Mouse (Mus musculus): ENCODE data around the gene Hpn. TPM values are rescaled to one million over a fixed set of nuclear protein-coding genes. Genes with fewer than 3 reads are reported as not detected.

Gene Hpn
- total RNA-seq, 2 experiments from 2014 or later = 4.6 to 6.8 TPM

DNA sequence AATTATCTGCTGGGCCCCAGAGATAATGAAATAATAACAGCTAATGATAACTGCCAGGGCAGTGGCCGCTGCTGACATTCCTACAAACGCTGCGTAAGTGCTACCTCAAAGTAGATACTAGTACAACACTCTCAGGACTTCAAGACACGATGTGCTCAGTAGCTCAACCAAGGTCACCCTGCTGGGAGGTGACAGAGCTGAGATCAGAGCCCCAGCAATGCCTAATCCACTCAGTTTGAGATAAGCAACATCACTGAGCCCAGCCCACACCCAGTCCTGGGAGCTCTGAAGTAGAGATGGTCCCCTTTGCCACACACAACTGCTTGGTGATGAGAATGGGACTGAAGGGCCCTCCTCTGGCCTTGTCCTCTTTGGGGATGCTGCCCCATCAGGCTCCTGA lies 25.2 kb upstream of the Hpn start:
- DNase-seq = no peak

DNA sequence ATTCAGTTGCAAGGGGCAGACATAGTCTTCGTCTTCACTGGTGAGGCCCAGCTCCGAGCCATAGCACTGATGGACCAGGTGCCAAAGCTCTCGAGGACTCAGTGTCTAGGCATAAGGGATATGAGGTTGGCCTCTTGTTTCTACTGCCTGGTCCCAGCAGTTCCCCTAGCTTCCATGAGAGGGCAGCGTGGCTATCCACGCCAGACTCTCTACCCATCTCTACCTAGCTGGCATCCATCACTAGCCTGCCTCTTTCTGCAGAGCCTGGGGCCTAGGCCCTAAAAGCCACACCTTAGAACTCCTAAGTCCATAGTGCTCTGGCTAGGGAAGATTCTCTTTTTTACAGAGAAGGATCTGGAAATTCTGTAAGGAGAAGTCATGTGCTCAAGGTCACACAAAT lies 24.7 kb upstream of the Hpn start:
- DNase-seq = peak in 1 of 2 experiments; percentile 58

DNA sequence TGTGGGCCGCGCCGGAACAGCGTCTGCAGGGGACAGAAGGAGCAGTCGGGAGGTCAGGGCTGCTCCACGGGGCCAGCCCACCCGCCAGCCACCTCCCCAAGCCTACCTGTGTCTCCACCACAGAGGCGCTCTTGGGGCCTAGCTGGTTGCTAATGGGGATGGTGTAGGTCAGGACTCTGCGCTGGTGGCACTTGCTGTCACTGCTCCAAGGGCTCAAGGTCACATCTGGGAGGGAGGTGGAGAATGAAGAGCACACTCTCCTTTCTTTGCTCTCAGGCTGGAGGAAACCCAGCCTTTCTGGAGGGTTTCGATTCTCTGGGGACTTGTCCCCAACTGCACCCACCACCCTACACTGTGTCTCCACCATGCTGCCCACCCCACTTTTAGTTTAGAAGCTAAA lies 20.6 kb upstream of the Hpn start:
- DNase-seq = no peak

DNA sequence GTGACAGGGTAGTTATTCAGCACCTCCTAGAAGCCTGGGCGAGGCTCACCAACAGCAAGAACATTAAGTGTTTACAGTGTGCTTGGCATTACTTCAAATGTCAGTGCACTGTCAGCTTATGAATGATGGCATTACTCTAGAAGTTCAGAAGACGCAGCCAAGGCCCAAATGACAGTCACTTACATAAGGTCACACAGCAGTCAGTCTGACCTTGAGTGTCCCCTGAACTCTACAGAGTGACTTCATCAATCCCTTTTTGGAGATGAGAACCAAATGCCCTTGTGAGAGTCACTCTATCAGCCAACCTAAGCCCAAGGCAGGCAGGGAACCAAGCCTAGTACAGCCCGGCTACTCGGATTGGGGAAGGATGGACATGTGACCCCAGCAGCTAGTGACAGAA lies 16.8 kb upstream of the Hpn start:
- no peak for DNase-seq

GRCm38 (mm10) chr7:31130841-31131240 lies 15.8 kb upstream of the Hpn start:
- peak in 1 of 2 experiments; percentile 45 for DNase-seq

DNA sequence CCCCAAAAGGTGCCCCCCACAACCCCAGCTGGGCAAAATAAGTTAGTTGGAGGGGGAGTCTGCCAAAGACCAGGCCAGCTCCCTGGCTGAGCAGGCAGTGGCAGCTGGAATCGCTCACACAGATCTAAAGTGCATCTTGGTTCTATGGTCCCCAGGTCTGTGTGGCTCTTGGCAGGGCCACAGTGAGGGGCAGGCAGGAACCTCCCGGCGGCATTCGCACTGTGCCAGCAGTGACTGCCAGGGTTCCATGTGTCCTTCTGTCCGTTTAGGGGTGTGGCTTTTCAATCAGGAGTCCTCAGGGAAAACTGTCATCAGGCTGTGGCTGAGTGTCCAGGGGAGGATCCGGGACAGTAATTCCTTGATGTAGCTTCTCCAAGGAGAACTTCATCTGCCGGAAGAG lies 15.1 kb upstream of the Hpn start:
- no peak for DNase-seq

- DNase-seq = no peak
These were observed 13.1 kb upstream of the Hpn start for GRCm38 (mm10) chr7:31128157-31128705.

DNA sequence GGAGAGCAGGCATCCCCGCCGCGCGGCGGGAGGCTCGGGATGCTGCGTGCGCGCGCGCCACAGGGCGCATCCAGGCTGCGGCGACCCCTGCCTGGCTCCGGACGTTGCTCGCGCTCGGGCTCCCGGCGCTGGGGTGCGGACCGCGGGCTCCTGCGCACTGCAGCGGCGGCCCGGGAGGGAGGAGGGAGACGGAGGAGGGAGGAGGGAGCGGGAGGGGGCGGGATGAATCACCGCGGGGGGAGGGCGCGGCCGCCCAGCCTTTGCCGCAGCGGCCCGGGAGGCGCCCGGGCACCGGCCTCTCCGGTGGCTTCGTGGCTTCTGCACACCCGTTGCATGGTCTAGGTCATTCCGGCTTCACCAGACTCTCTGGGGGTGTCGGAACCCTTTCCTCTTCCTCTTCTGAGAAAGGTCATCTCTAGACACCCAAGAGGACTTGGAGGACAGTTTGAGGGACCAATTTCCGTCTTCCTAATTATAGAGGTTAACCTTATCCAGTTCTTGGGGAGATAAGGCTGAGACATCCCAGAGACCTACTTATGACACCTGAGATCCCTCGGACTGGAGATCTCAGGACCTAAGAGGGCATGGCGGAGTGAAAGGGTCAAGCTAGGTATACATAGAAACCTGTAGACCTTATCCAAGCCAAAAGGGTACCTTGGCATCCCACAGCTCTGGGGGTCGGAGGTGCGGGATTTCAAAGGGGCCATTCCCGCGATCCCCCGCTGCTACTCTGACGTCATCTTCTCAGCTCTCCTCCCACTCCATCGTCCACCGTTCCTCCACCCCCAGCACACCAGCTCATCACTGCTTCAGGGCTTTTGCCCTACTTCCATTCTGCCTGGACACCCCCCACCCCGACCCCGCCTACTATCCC lies 12.0 kb upstream of the Hpn start, which contains the start of gene Scn1b:
Gene Scn1b (minus strand): TSS at position 153 of the 874 bp plus-strand sequence.
- peak; percentile 61 to 63 for DNase-seq

- peak; percentile 58 to 62 for DNase-seq
These were observed 11.2 kb upstream of the Hpn start for GRCm38 (mm10) chr7:31126211-31126751.

- no peak for DNase-seq
These were observed 10.0 kb upstream of the Hpn start for GRCm38 (mm10) chr7:31125116-31125515.

- no peak for DNase-seq
These were observed 9.3 kb upstream of the Hpn start for GRCm38 (mm10) chr7:31124381-31124780.

- no peak for DNase-seq
These were observed 8.6 kb upstream of the Hpn start for GRCm38 (mm10) chr7:31123697-31124096.

DNA sequence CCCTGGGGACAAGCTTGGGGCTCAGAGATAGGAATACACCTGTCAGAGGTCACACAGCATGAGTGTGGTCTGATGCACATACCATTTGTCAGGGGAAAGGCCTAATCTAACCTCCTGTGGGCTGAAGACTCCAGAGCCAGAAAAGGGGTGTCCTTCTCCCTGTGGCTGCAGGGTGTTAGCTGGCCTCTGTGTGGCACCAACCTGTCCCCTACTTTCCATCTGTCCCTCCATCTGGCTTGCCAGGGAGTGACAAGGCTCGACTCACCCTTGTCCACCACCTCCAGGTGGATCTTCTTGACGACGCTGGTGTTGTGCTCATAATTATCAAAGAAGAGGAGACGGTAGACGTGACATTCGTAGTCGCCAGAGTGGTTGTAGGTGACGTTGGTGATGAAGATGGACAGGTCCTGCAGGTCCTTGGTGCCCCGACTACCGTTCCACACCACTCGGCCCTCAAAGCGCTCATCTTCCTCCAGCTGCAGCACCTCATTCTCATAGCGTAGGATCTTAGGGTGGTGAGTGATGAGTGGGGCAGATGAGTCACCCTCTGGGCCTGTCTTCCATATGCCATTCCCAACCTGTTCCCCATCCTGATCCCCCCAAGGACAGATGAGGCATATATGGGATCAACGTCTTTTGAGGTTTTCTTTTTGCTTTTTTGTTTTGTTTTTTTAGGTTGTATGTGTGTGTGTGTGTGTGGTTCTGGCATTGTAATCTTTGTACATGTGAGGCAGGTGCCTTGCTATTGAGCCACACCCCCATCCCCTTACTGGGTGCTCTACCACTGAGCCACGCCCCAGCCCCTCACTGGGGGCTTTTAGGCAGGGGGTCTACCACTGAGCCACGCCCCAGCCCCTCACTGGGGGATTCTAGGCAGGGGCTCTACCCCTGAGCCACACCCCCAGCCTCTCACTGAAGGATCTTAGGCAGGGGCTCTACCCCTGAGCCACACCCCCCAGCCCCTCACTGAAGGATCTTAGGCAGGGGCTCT lies 7.8 kb upstream of the Hpn start:
- no peak for DNase-seq

GRCm38 (mm10) chr7:31119556-31119955 lies 4.5 kb upstream of the Hpn start:
- no peak for DNase-seq

DNA sequence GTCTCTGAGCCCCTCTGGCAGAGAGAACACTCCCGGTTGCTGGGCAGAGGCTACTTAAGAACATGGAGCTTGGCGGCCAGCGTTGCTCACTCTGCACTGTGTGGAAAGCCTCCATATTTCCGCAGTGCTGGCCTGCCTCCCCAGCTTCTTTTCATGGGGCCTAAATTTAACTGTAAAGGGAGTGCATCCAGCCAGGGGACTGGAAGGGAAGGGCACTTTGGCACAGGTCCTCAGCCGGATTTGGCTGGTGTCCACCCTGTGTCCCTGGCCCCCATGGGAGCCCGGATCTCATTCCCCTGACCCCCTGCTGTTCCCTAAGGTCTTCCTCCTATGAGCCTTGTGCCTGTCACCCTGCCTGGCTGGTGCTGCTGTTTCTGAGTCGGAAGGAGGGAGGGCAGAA lies 3.4 kb upstream of the Hpn start:
- DNase-seq = no peak

DNA sequence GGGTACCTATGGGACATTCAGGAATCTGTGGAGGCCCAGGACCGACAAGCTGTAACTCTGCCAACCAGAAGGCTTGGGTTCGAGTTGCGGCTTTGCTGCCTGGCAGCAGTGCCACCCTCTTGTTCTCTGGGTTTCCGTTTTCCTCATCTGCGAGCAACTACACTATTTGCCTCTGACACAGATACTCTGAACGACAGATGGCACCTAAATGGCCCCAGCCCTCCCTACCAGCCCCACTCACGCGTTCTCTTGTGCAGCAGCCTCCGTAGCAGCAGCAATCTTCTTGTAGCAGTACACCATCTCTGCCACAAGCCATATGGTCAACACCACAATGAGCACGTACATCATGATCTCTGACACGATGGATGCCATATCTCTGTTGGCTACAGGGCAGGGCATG lies 2.4 kb upstream of the Hpn start:
- peak; percentile 68 to 72 for DNase-seq

GRCm38 (mm10) chr7:31116721-31117145 lies 1.6 kb upstream of the Hpn start:
- DNase-seq = no peak

DNA sequence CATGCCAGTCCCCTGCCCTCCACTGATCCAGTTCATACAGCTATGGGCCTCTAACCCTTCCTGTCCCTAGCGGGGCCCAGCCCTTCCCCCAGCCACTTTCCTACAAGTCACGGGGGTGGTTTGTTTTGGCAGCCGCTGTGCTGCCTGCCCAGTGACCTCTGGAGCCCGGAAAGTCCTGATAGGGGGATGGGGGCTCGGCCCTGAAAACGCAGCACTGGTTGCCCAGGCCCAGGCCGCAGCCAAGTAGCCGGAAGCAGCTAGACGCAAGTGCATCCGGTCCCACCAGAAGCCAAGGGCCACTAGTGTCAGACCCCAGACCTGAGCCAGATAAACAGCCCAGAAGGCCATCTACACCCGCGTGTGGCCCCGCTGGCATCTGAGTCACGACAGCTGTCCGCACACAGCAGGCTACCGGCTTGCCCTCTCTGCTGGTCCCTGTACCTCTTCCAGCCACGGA lies 525 bp upstream of the Hpn start:
- no peak for DNase-seq

DNA sequence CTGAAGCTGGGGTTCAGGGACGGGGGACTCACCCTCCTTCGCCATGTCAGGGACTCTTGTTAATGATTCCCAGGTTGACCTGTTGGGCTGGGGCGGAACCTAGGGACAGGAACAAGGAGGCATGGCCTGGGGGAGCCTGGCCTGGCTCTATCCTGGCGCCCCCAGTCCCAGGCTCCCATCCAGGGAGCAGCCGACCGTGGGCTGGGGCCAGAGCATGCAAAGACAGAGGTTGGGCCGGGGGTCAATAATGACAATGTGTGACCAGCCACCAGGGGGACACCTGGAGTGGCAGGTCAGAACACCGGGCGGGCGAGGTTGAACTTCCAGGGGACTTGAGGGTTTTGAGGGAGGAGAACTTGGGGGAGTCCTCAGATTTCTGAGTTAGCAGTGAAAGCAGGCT lies 444 bp downstream of the Hpn start:
- DNase-seq = no peak

DNA sequence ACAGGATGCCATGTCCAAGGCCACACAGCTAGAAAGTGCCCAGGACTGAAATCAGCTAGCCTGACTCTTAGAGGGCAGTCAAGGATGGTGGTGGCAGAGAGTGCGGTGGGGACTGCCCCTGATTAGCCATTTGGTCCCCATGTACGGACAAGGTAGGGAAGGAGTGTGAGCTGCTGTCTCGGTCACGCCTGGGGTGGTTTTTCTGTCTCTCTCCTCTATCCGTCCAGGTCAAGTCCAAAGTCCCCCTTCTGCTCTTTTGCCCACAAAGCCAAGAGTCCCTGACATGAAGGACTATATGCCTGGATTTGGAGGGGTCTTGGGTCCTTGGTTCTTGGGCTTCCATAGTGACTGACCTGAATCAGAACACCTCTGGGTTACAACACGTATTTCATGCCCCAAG lies 1.3 kb downstream of the Hpn start:
- no peak for DNase-seq

GRCm38 (mm10) chr7:31112036-31112435 lies 3.1 kb downstream of the Hpn start:
- DNase-seq = no peak

DNA sequence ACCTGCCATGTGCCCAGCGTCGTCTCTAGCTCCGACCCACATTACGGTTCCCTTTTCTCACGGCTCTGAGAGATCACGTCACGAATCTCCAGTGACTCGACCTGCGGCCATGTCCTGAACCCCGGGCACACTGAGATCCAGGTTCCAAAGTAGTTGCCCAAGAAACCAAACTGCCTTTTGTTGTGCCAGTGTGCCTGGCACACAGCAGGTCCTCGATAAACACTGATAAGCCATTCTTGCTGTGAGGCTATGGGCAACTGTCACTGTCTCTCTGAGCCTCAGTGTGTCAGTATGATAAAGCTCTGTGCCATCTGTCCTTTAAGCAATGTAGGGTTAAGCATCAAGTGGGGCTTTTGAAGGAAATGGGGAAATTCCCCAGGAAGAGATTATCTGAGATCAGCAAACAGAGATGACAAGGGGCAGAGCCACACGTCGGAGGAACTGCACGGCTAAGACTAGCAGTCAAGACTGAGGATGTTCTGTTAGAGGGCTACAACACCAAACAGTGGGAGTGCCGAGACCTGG lies 4.2 kb downstream of the Hpn start:
- no peak for DNase-seq

Measured in layer of hippocampus, postnatal 36 days (tissue).